Mouse (Mus musculus) MEL-GATA-1-ER (cell line): ENCODE measurements at regions not wholly inside any gene's neighbourhood (a gene's known extent, or its start where the extent isn't known, plus 50 kb on each side); places are given as distances from the start of the nearest gene placed in this dataset.
A peak's percentile ranks its signal among the peaks of the same experiment; 100 is the strongest.

Experiments used
- DNase-seq: peaks from one replicate; pipeline ENCODE4 v3.0.0-alpha.2; 2012; ENCODE audit warnings: low read depth; ENCODE audit errors: extremely low read depth

DNA sequence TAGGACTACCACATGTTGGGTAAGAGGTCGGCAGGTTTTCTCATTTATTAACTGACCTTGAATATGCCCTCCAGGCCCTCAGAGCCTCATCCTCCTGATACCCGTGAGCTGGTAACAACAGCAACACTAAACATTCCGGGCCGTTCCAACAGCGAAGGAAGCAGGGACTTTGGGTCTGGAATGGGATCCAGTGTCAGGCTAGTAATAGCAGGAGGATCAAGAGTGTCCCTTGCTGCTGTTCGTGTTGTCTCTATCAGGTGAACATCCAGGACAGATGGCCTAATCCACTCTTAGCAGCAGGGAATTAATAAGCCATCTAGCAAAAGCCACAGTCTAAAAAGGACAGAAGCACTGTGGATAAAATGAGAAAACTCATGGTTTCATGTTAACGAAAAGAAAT is 106.7 kb downstream of the Cpeb2 start:
- DNase-seq: no peak

DNA sequence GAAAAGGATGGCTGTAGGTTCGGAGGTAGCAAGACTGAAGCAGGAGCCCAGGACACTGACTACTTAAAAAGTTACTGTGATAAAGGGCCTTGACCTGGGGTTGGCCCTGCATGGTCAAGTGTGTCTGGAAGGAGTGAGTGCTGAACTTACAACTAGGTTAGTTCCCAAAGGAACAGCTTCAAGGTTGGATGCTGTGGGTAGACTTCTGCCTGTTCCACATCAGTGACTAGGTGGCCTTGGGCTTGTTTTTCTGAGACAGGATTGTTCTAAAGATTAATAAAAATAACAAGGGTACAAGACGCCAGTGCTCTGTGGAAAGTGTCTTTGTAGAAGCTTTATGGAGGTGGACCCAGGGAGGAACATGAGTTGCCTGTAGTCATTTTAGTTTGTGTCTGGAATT is 108.5 kb downstream of the Cpeb2 start:
- no peak for DNase-seq

- DNase-seq: no peak
Measured at GRCm38 (mm10) chr5:43344441-43344840, 111.5 kb downstream of the Cpeb2 start.

- no peak for DNase-seq
Measured at GRCm38 (mm10) chr5:43350987-43351386, 118.0 kb downstream of the Cpeb2 start.

DNA sequence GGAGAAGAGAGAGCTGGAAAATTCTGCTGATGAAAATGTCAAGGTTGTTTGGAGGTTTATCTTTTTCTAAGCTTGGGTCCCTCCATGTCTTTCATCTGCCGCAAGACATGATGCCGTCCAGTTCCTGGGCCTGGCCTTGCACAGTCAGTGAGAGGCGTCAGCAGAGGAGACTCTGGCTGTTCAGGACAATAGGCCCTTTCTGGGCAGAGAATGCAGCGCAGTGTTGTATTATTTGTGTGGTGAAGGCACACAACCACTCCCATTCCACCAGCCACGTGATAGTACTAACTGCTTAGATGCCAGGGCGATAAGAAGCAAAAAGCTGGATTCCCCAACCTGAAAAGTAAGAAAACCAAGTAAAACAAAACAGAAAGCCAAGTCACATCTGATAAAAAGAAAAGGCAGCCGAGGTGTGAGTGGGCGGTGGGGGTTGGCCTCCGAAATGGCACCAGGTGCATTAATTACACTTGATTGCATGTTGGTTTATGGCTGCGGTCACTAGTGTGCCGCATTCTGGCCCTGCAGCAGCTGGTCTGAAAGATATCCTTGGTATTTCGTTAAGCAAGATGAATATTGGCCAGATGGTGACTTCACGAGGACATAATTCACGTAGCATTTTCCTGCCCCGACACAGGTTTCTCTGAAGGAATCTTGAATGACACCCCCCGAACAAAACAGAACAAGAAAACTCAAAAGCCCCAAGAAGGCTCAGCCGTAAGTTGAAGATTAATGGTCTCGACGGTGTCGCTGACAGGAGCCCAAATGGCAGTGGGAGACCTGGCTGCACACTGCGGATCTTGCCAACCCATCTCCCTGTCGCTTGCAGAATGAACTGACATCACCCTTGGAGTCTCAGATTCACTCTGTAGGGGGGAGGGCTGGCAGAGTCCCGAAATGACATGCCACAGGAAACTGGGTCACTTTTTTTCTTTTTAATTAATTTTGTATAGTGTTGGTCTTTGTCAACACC is 120.3 kb downstream of the Cpeb2 start:
- DNase-seq: no peak

GRCm38 (mm10) chr5:43354351-43354942 is 121.5 kb downstream of the Cpeb2 start:
- peak; percentile 52 for DNase-seq

DNA sequence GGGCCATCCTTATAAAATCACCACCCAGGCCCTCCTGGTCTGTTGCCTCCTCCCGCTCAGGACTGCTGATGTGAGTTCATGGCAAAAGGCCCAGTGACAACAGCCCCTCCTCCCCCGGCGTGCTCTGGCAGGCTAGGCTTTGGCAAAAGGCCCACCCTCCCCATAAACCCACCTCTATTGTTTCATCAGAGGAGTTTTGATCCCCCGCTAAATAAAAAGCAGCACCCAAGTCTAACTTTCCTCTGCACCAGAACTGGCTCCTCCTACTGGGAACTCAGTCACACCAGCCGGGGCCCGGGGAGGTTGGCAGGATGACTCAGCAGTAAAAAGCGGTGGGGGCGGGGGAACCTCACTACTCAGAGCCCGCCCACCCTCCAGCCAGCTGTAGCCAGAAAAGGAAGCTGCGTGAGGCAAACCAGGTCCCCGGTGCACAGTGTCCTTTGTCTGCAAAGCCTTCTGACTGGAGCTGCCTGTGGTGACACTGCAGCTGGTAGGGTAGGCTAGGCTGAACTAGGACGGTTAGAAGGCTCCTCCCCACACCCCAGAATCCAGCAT is 122.1 kb downstream of the Cpeb2 start:
- peak; percentile 90 for DNase-seq

DNA sequence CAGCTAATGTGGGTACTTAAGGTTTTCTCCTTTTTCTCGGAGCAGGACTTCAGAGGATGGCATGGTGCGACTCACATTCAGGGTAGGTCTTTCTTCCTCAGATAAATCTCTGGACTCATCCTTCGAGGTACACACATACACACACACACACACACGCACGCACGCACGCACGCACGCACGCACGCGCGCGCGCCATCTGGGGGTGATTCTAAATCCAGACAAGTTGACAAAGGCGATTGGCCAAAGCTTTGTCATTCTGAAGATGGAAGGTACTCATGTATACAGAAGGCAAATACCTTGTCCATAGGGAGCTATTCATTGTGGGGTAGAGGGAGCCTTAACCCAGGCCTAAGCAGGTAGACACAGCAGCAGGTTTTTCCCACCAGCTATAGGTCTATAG is 122.9 kb downstream of the Cpeb2 start:
- DNase-seq: no peak

- no peak for DNase-seq
Measured at GRCm38 (mm10) chr5:43357100-43357680, 124.2 kb downstream of the Cpeb2 start.

- no peak for DNase-seq
Measured at GRCm38 (mm10) chr5:43357901-43358300, 124.9 kb downstream of the Cpeb2 start.

DNA sequence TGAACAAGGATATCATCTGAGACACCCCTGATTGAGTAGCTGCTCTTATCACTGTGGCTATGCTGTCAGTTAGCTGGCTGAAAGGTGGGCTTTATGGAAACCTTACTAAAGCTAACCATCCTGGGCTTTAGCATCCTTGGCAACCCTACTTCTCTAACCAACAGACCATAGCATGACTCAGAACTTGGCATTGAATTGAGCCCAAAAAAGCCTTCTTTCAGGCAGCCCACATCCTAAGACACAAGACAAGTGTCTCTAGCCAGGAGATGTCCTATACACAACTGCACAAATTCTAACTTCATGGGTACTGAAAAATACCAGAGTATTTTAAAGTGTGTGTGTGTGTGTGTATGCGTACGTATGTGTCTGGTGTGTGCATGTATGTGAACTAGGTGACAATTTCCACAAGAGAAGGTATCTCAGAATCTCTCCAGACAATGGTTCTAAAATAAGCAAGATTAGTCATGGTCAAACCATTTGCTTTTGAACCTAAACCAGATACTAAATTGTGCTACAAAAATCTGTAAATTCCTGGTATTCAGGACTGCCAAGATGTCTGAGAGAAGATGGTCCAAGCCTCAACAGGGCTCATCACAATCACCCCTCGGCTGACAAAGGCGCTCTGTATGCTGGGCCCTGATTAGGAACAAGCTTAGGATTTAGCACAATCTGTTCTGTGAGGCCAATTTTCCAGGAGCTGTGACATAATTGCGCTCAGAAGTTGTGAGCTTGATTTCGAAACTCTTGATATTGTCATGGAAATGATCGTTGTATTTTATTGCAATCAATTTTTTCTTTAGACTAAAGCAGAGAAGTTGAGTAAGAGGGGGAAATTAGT is 126.2 kb downstream of the Cpeb2 start:
- DNase-seq: no peak

DNA sequence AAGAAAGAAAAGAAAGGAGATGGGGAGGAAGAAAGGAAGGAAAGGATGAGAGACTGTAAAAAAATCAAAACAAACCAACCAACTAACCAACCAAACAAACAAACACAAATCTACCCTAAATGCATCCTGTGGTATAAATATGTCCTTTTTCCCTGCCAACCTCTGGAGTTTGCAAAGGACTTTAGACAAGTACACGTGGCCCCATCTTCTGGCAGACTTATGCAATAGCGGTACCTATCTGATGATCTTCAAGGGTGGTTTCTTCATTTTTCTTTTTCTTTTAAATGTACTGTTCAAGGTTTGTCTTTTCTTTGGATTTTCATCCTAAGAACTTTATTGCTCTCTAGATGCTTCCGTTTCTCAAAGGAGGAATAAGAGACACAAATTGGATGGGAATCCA is 127.3 kb downstream of the Cpeb2 start:
- DNase-seq: peak; percentile 52

DNA sequence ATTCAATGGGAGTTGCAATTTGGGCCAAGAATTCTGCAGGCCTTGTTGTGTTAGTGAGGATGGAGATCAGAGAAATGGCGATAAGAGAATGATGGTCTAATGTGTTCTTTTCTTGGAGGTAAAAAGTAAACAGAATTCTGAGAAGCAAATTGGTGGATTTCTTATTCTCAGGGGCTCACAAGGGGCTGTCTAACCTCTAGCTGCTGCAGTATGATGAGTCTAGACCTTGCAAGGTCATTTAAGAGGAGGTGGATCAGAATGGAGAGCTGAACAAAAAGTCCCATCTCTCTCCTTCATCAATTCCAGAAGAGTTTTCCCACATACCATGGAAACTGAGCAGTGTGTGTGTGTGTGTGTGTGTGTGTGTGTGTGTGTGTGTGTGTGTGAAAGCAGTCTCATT is 128.1 kb downstream of the Cpeb2 start:
- no peak for DNase-seq

DNA sequence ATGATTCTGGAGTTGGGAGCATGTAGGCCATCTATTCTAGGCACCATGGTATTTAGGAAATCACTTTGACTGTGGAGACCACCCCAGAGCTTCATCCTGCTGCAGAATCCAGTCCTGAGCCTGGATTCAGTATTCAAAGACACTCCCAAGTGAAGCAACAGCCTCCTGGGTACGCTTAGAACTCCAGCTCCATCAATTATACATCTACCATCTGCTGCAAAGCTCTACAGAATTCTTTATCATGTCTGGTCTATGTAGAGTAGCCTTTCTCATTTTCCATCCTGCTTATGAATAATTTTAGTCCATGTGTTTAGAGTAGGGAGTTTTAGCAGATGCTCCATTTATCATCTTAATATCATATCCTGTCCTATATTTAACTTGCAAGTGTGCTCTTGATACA is 139.4 kb downstream of the Cpeb2 start:
- no peak for DNase-seq

GRCm38 (mm10) chr5:43384689-43385375 is 130.5 kb upstream of the C1qtnf7 start:
- no peak for DNase-seq

GRCm38 (mm10) chr5:43390997-43391396 is 124.3 kb upstream of the C1qtnf7 start:
- DNase-seq: no peak

DNA sequence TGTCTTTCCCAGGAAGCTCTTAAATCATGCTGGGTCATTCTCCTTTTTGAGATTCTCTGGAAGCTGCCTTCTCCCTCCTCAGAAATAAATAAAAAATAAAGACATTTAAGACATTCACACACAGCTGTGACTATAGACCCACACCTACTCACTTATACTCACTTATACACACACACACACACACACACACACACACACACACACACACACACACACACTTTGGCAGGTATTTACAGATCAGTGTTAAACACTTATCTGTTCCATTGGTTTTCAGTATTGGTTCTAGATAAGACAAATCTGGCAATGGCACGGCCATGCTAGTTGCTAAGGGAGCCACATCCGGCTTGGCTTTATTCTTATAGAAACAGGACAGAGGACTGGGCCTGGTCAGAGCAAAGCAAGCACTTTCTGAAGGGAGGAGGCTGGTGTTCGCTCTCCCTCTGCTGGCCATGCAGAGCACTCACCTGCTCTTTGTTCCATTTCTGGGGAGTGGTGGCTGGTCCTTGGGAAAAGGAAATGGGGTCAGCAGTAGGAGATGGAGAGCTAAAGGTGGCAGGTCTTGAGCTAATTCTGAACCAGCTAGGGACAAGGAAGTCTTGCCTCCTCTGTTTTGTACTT is 123.8 kb upstream of the C1qtnf7 start:
- no peak for DNase-seq

DNA sequence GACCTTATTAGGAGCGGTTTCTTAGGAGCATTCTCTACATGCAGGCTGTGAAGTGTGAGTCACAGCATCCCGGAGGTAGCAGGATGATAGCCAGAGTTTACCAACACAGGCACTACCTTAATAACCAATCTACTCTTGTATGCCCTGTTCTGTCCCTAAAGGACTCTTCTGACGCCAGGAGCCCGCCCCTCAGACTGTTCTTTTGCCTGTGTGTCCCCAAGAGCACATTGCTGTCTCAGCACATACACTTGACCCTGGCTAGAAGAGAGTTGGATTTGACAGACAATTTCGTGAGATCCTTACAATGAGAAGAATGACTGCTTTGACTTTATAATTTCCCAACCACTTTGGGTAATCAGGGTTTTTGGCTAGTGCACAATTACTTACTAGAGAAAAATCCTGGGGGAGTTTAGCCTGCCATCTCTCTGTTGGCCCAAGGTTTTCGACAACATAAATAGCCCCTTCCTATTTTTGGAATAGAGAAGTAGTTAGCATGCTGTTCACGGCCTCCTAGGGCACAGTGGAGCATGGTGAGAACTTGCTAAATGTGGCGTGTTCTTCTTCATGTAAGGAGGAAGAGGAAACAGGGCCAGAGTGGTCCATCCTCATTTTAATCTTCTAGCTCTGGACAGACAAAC is 122.3 kb upstream of the C1qtnf7 start:
- no peak for DNase-seq

- no peak for DNase-seq
Measured at GRCm38 (mm10) chr5:43417259-43417658, 98.1 kb upstream of the C1qtnf7 start.
